Mouse (Mus musculus): ENCODE results near the gene Ermp1.
"Not testable (repeated sequence)": the region's sequence is repeated elsewhere in the genome, so short reads cannot be mapped to it uniquely, and the experiment has no call there.

Ermp1 gene

DNA sequence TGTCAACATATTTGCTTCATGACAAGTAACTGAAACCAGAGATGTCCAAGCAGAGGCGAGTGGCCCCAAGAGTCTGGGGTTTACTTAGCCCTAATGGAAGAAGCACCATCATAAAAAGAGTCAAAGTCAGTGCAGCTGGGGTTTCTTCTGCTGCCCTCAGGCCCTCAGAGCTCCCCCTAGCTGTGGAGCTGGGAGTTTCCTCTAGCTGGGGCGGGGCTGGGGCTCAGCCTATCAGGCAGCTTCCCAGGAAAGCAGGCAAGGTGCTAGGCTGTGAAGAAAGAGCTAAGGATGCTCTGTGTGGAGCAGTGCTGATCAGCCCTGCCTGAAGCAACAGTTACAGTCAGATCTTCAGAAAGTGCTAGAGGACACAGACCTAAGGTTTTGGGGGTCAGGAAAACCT lies 51.2 kb downstream of the Ermp1 start:
- peak; percentile 60 for DNase-seq

DNA sequence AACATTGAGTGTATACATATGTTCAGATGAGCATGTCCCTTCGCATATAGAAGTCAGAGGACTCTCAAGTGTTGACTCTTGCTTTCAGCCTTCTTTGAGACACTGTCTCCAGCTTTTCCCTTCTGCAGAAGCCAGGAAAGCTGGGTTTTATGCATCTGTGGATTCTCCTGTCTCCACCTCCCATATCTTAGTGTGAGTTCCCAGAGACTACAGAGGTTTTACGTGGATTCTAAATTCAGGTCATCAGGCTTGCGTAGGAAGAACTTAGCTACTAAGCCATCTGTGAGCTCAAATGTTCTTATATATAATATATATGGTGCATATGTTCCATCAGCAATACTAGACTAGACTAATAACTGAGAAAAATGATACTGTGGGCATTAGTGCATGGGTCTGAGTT lies 51.9 kb downstream of the Ermp1 start:
- no peak for DNase-seq

GRCm38 (mm10) chr19:29593783-29594182 lies 54.4 kb downstream of the Ermp1 start:
- not testable (repeated sequence) for DNase-seq

- DNase-seq, result no peak
These were observed 64.5 kb downstream of the Ermp1 start for GRCm38 (mm10) chr19:29583734-29584133.

DNA sequence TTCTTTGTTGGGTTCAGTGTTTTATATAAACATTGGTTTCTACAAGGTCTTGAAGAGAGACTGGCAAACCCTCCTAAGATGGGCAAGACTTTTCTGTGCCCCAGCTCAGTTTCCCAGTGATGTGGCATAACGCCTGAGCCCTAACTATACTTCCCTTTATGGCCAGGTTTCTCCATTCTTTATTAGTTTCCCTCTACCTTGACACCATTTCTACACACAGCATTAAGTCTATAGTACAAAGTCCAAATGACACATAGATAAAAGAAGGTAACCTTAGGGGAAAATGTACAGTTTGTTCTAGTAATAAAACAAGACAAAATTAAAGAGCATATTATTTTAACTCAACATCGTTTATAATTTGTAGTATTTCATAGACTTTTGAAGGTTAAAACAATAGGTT lies 65.8 kb downstream of the Ermp1 start:
- DNase-seq, result no peak

- DNase-seq, result no peak
These were observed 81.7 kb downstream of the Ermp1 start for GRCm38 (mm10) chr19:29566512-29566911.

GRCm38 (mm10) chr19:29563258-29563779 lies 84.9 kb downstream of the Ermp1 start:
- peak; percentile 66 for DNase-seq

DNA sequence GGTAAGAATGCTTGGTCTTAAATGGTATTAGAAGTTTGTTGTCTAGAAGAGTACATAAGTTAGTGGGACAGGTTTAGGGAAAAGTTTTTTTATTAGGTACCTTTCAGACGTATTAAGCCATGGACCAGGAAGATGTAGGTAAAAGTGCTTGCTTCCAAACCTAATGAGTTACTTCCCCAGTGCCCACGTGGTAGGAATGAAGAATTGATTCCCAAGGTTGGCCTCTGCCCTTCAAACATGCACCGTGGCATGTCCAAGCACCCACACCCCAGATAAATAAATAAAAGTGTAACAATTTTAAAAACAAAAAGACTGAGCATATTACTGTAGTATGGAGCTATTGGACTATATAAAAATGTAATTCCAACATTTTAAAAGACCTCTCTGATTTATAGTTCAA lies 85.6 kb downstream of the Ermp1 start:
- DNase-seq, result no peak

DNA sequence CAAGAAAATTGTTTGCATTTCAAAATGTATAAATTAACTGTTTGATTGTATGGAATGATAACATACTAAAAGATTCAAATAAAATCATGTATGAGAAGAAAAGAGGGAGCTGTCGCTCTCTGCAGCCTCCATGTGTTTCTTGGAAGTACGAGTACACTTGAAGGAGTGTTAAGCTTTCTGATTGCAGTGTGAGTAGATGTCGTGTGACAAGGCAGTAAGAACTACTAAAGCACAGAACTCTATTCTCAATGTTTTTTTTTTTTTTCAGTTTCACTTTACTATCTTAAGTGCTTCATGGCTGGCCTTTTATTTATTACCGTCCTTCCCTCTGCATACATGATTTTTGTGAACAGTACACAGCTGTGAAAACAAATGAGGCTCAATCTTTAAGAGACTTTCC lies 86.0 kb downstream of the Ermp1 start:
- no peak for DNase-seq

All from thymus, postnatal 4 days (tissue).